Mouse (Mus musculus): ENCODE measurements around the gene Selenof.

Selenof gene

GRCm38 (mm10) chr3:144563916-144564315 is 6.2 kb upstream of the Selenof start:
- DNase-seq (ENCODE audit: low read depth, low spot score): no peak

- DNase-seq (ENCODE audit: low read depth, low spot score): no peak
Observed at GRCm38 (mm10) chr3:144565212-144565611, 4.9 kb upstream of the Selenof start.

GRCm38 (mm10) chr3:144568861-144569361 is 1.2 kb upstream of the Selenof start:
- no peak for DNase-seq (ENCODE audit: low read depth, low spot score)

GRCm38 (mm10) chr3:144569401-144569971 is 618 bp upstream of the Selenof start:
- DNase-seq (ENCODE audit: low read depth, low spot score): no peak

- peak; percentile 34 for DNase-seq (ENCODE audit: low read depth, low spot score)
Observed at GRCm38 (mm10) chr3:144570816-144571487, 848 bp downstream of the Selenof start.

GRCm38 (mm10) chr3:144574256-144574655 is 4.2 kb downstream of the Selenof start:
- DNase-seq (ENCODE audit: low read depth, low spot score): no peak

GRCm38 (mm10) chr3:144577366-144578340 is 7.5 kb downstream of the Selenof start:
- DNase-seq (ENCODE audit: low read depth, low spot score): no peak

- DNase-seq (ENCODE audit: low read depth, low spot score): no peak
Observed at GRCm38 (mm10) chr3:144578921-144579320, 8.8 kb downstream of the Selenof start.

- no peak for DNase-seq (ENCODE audit: low read depth, low spot score)
Observed at GRCm38 (mm10) chr3:144579796-144580195, 9.7 kb downstream of the Selenof start.

- no peak for DNase-seq (ENCODE audit: low read depth, low spot score)
Observed at GRCm38 (mm10) chr3:144580281-144580680, 10.2 kb downstream of the Selenof start.

GRCm38 (mm10) chr3:144581842-144582241 is 11.7 kb downstream of the Selenof start:
- DNase-seq (ENCODE audit: low read depth, low spot score): no peak

GRCm38 (mm10) chr3:144582306-144582705 is 12.2 kb downstream of the Selenof start:
- no peak for DNase-seq (ENCODE audit: low read depth, low spot score)

GRCm38 (mm10) chr3:144583789-144584188 is 13.7 kb downstream of the Selenof start:
- DNase-seq (ENCODE audit: low read depth, low spot score): no peak

GRCm38 (mm10) chr3:144584789-144585553 is 14.9 kb downstream of the Selenof start:
- no peak for DNase-seq (ENCODE audit: low read depth, low spot score)

GRCm38 (mm10) chr3:144586731-144587130 is 16.6 kb downstream of the Selenof start:
- no peak for DNase-seq (ENCODE audit: low read depth, low spot score)

GRCm38 (mm10) chr3:144589189-144589890 is 19.2 kb downstream of the Selenof start:
- no peak for DNase-seq (ENCODE audit: low read depth, low spot score)

GRCm38 (mm10) chr3:144592992-144593785 is 23.1 kb downstream of the Selenof start:
- DNase-seq (ENCODE audit: low read depth, low spot score): no peak

- DNase-seq (ENCODE audit: low read depth, low spot score): no peak
Observed at GRCm38 (mm10) chr3:144597121-144597520, 27.0 kb downstream of the Selenof start.

- DNase-seq (ENCODE audit: low read depth, low spot score): no peak
Observed at GRCm38 (mm10) chr3:144597790-144598467, 27.8 kb downstream of the Selenof start.

Measured in brain, embryonic 18.5 days (tissue).